Mouse (Mus musculus) forebrain, embryonic 16.5 days (tissue): ENCODE measurements around the gene Klf12. TPM values are rescaled to one million over a fixed set of nuclear protein-coding genes. Genes with fewer than 3 reads are reported as not detected.

ENCODE experiments used
- ATAC-seq: fragments of 200-750 bp; cut with Nextera tagmentation; 2 replicates; pipeline ENCODE4 v1.8.0; 2017; ENCODE audit warnings: mild to moderate bottlenecking, moderate library complexity
- H3K27ac ChIP-seq: fragments of 300-500 bp; sonication (generic); 2 replicates; pipeline ENCODE4 v1.5.1; 2014; ENCODE audit warnings: low read length, control low read depth
- H3K27me3 ChIP-seq: fragments of 300-500 bp; sonication (generic); replicated peaks from 2 replicates; pipeline ENCODE4 v1.6.1; 2014; ENCODE audit warnings: low read length; ENCODE audit not compliant: control insufficient read depth, insufficient read depth
- H3K36me3 ChIP-seq: fragments of 300-500 bp; sonication (generic); 2 replicates; pipeline ENCODE4 v1.6.1; 2014; ENCODE audit not compliant: control insufficient read depth, insufficient read depth
- H3K4me1 ChIP-seq: fragments of 300-500 bp; sonication (generic); replicated peaks from 2 replicates; pipeline ENCODE4 v1.6.1; 2014; ENCODE audit warnings: low read length; ENCODE audit not compliant: control insufficient read depth, insufficient read depth
- H3K4me2 ChIP-seq: fragments of 300-500 bp; sonication (generic); 2 replicates; pipeline ENCODE4 v1.6.1; 2014; ENCODE audit warnings: mild to moderate bottlenecking, low read length, control low read depth
- H3K4me3 ChIP-seq: fragments of 300-500 bp; sonication (generic); replicated peaks from 2 replicates; pipeline ENCODE4 v1.5.1; 2014; ENCODE audit warnings: mild to moderate bottlenecking, low read length, control low read depth
- H3K9ac ChIP-seq: fragments of 300-500 bp; sonication (generic); replicated peaks from 2 replicates; pipeline ENCODE4 v1.6.1; 2014; ENCODE audit warnings: low read depth, low read length, control low read depth
- H3K9me3 ChIP-seq: fragments of 300-500 bp; sonication (generic); 2 replicates; pipeline ENCODE4 v1.6.1; 2016; ENCODE audit warnings: low read length; ENCODE audit not compliant: control insufficient read depth
- WGBS: fragments of 180-500 bp; shearing (Covaris S2); extraction: QIAGEN DNeasy Blood & Tissue Kit; methylation state at CpG from one replicate; pipeline ENCODE4 v1.1.7; 2014; 5-methylcytosine and 5-hydroxymethylcytosine counted together
- polyA plus RNA-seq: library from polyadenylated mRNA; unstranded; fragments of >200 nt; fragmentation: Nextera tagmentation; extraction: Ambion mirVana; gene quantifications from 2 replicates; pipeline ENCODE4 v1.2.1, GENCODE M21; 2015

The Klf12 gene
- polyA plus RNA-seq, 1 experiment from 2014 or later, result 48.4 TPM

DNA sequence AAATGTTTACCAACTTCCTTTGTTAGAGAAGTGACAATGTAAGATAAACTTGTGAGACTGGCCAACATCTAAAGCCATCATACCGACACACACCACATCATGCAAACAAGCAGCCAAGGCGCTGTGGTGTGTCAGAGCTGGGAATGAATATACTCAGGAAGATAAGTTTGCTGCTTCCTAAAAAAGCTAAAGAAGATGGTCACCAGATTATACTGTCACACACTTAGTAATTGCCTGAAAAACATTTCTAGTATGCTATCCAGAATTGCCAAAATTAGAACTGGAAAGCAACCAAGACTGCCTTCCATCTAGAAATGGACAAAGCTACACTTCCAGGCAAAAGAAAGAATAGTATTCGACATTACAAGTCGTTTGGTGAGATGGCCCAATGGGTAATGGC lies 163.4 kb downstream of the Klf12 start:
- no peaks in the 10 kb centered on the region for H3K9me3 ChIP-seq
- 92% methylated on average over 4 of the region's 4 CpGs for WGBS
- no peaks in the 10 kb centered on the region for H3K27me3 ChIP-seq
- no peaks in the 10 kb centered on the region for H3K4me1 ChIP-seq
- no peak overlapping the region for H3K4me2 ChIP-seq
- no peaks in the 10 kb centered on the region for H3K36me3 ChIP-seq
- H3K4me3 ChIP-seq, result no peak overlapping the region
- H3K27ac ChIP-seq, result no peak overlapping the region
- no peak overlapping the region for H3K9ac ChIP-seq
- ATAC-seq, result no peak

DNA sequence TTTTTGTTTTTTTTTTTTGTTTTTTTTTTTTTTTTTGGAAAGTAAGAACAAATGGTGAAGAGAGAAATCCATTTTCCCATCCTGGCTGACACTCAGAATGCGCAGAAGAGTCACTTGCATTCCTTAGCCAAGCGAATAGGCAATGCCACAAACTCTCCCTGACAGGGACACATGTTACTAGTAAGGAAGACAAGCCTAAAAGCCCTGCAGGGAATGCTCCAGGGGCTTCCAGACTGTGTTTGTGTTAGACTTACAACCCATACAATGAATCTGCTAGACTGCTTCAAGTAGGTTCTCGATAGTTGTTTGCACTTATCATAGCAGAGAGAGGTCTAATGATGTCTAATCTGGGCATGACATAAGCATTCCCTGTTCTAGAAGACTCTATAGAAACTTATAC lies 164.6 kb downstream of the Klf12 start:
- H3K9me3 ChIP-seq, result no peaks in the 10 kb centered on the region
- no peaks in the 10 kb centered on the region for H3K36me3 ChIP-seq
- H3K27ac ChIP-seq, result no peak overlapping the region
- H3K27me3 ChIP-seq, result no peaks in the 10 kb centered on the region
- ATAC-seq, result no peak
- H3K9ac ChIP-seq, result no peak overlapping the region
- no peaks in the 10 kb centered on the region for H3K4me1 ChIP-seq
- no peak overlapping the region for H3K4me3 ChIP-seq
- H3K4me2 ChIP-seq, result no peak overlapping the region
- 78% methylated on average over 3 of the region's 3 CpGs for WGBS

DNA sequence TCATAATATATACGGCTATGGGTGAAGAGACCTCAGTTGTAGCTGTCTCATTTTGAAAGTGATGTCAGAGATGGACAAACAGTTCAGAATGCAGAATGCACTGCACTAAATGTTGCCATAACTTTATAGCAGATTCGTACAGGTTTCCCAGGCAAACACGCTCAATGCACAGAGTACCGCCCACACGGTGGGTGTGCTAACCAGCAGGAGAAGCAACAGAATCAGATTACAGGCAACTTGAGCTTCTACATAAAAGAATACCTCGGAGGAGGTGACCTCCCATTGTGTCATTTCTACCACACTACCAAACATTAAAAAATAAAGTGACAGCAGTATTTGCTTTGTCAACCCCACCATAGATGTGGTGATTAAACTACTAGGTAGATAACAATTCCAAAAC lies 171.1 kb downstream of the Klf12 start:
- Histone ChIP-seq H3K9me3 (no peaks in the 10 kb centered on the region), H3K27ac (no peak overlapping the region), H3K4me1 (no peaks in the 10 kb centered on the region), H3K27me3 (no peaks in the 10 kb centered on the region), H3K9ac (no peak overlapping the region), H3K36me3 (no peaks in the 10 kb centered on the region), H3K4me2 (no peak overlapping the region), H3K4me3 (no peak overlapping the region)
- WGBS, result 33% methylated on average over 6 of the region's 6 CpGs
- no peak for ATAC-seq

DNA sequence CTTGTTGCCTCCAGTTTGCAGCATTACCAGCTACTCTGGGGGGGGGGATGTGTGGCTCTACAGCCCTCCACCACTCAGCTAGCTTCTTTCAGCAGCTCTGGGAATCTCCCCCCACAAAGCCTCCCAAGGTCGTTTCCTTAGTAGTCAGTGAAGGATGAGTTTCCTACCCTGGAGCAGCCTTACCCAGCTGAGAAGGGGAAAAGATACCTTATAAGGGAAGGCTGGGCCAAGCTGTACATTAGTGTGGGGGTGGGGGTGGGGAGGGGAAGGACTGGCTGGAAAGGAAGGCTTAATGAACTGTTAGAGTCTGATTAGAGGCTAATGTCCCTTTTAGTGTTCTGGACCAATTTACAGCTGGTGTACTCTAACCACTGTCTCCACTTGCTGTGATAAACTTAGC lies 172.7 kb downstream of the Klf12 start:
- H3K4me2 ChIP-seq, result no peak overlapping the region
- H3K36me3 ChIP-seq, result no peaks in the 10 kb centered on the region
- H3K9me3 ChIP-seq, result no peaks in the 10 kb centered on the region
- H3K4me1 ChIP-seq, result no peaks in the 10 kb centered on the region
- no peaks in the 10 kb centered on the region for H3K27me3 ChIP-seq
- no peak overlapping the region for H3K9ac ChIP-seq
- no peak for ATAC-seq
- 5% methylated on average over 1 of the region's 1 CpGs for WGBS
- H3K4me3 ChIP-seq, result no peak overlapping the region
- no peak overlapping the region for H3K27ac ChIP-seq

DNA sequence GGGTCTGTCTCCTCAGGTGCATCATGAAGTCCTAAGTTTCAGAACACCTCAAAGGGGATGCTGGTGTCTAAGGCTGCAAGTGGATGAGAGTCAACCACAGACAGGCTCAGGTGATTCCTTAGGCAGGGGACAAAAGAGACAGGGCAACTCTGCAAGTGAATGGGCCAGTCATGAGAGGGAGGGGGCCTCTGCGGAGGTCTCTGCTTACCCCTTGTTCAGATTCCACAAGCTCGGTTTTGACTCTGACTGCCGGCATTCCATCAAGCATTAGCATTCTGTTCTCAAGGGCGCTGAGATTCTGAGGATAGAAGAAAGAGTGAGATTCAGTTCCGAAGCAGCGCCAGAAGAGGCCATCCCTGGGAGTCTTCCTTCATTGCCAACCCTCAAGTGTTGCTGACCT lies 174.9 kb downstream of the Klf12 start:
- Histone ChIP-seq H3K36me3 (no peaks in the 10 kb centered on the region), H3K27ac (no peak overlapping the region), H3K27me3 (no peaks in the 10 kb centered on the region), H3K9ac (no peak overlapping the region), H3K4me2 (no peak overlapping the region), H3K9me3 (no peaks in the 10 kb centered on the region), H3K4me1 (peaks cover 7% of the 10 kb centered on the region), H3K4me3 (no peak overlapping the region)
- no peak for ATAC-seq
- 10% methylated on average over 6 of the region's 6 CpGs for WGBS

DNA sequence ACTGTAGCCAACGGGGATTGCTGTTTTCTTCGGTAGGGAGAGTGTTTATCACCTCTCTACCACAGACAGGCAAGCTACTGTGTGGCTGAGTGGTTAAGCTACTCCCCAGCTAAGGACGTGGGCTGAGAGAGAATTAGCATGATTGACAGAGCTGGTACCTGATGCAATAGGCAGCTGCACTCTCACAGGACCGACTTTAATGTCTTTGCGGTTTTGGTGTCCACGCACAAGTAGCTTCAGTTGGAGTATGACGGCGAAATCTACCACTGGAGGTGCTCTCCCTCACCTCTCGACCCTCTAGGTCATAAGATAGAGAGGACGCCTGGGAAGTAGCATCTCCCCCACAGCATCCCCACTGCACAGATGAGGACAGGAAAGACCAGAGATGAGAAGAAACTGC lies 178.9 kb downstream of the Klf12 start:
- no peak overlapping the region for H3K27ac ChIP-seq
- H3K36me3 ChIP-seq, result no peaks in the 10 kb centered on the region
- WGBS, result 83% methylated on average over 10 of the region's 10 CpGs
- H3K4me2 ChIP-seq, result no peak overlapping the region
- no peak overlapping the region for H3K9ac ChIP-seq
- no peaks in the 10 kb centered on the region for H3K27me3 ChIP-seq
- no peak for ATAC-seq
- no peaks in the 10 kb centered on the region for H3K9me3 ChIP-seq
- H3K4me3 ChIP-seq, result no peak overlapping the region
- H3K4me1 ChIP-seq, result peaks cover 14% of the 10 kb centered on the region

DNA sequence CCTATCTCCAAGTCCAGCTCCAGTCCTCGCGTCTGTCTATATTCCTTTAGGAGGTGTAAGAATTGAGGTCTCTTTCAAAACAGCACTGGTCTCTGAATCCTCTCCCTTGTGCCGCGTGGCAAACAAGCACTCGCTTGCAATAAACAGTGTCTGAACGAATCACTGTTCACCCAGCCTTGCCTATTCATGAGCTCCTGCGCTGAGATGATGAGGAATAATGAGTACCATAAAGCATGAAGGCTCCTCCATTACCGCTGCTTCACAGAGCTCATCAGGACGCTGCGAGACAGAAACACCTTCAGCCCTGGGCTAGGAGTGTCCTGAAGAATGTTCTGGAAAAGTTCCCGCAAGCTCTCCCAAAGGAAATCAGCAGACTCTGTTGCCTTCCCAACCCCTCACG lies 179.7 kb downstream of the Klf12 start:
- Histone ChIP-seq H3K4me3 (no peak overlapping the region), H3K36me3 (no peaks in the 10 kb centered on the region), H3K27me3 (no peaks in the 10 kb centered on the region), H3K4me1 (peaks cover 14% of the 10 kb centered on the region), H3K9me3 (no peaks in the 10 kb centered on the region), H3K9ac (no peak overlapping the region; the same call in 1 of the 2 replicates), H3K27ac (peak overlapping the region; percentile 22; the same call in 1 of the 2 replicates), H3K4me2 (peak overlapping the region; percentile 41)
- WGBS, result 30% methylated on average over 12 of the region's 12 CpGs
- ATAC-seq, result peak; percentile 80

DNA sequence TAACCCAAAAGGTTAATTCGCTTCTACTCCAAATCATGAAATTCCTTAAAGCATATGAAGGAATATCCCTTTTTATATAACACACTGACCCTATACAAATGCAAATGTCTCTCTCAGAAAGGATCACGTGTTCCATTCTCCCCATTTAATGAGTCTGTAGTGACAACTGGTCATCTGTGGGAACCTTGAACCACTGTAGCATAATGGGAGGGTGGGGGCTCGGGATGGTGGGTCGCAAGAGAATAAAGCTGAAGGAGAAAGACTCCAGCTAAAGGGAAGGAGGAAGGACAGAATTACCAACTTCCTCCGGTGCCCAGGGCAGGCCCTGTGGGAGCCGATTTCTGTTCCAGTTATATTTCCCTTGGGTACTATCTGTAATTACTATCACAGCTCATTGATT lies 180.7 kb downstream of the Klf12 start:
- H3K36me3 ChIP-seq, result no peaks in the 10 kb centered on the region
- no peaks in the 10 kb centered on the region for H3K9me3 ChIP-seq
- H3K9ac ChIP-seq, result no peak overlapping the region
- H3K27ac ChIP-seq, result no peak overlapping the region
- peaks cover 14% of the 10 kb centered on the region for H3K4me1 ChIP-seq
- no peak overlapping the region for H3K4me2 ChIP-seq
- WGBS, result 18% methylated on average over 6 of the region's 6 CpGs
- no peak overlapping the region for H3K4me3 ChIP-seq
- no peaks in the 10 kb centered on the region for H3K27me3 ChIP-seq
- no peak for ATAC-seq

DNA sequence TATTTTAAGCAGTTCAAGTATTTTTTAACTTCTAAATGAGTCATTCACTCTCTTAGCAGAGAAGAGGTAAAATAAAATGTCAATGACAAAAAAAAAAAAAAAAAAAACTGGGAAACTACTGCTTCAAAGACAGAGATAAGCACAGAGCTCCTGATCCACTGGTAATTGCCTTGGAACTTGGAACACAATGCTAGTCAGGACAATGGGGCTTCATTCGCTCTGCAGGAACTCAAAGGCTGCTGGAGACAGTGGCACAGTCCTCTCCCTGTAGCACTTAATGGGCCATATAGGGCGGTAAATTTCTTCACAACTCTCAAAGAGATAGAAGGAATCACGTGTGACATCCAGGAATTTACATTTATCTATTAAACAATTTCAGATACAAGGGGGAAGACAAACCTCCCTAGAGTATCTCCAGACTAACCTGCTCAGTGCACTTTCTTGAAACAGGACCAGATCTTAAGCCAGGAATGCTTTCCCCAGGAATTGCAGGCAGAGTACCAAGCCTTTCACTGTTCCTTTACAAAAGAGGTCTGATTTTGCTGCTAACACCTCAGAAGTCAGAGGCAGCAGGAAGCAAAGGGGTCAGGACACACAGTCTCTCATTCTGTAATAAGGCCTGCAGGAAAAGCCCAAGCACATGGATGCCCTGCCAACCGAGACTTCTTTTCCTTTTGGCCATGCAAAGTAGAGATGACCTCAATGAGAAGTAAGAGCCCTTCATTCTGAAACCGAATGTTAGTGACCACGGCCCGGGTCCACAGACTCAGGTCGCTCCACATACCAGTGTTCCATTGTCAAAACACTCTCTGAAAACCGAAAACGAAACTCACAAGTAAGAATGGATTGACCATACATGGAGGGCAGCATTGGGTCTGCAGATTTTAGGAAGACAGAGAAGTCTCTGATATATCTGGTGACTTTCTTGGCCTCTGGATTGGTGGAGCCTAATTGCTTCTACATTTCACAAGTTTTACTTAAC lies 187.0 kb downstream of the Klf12 start:
- no peak overlapping the region for H3K27ac ChIP-seq
- WGBS, result 65% methylated on average over 10 of the region's 10 CpGs
- no peaks in the 10 kb centered on the region for H3K9me3 ChIP-seq
- no peaks in the 10 kb centered on the region for H3K36me3 ChIP-seq
- H3K9ac ChIP-seq, result no peak overlapping the region
- no peak overlapping the region for H3K4me3 ChIP-seq
- H3K4me1 ChIP-seq, result 0 out of 2 replicates have a peak, but pooled peaks cover 3% of the 10 kb centered on the region
- H3K27me3 ChIP-seq, result no peaks in the 10 kb centered on the region
- no peak for ATAC-seq
- no peak overlapping the region for H3K4me2 ChIP-seq
